Mouse (Mus musculus): ENCODE results near the gene Cyb5d1.
A peak's percentile ranks its signal among the peaks of the same experiment; 100 is the strongest.

Cyb5d1 gene

DNA sequence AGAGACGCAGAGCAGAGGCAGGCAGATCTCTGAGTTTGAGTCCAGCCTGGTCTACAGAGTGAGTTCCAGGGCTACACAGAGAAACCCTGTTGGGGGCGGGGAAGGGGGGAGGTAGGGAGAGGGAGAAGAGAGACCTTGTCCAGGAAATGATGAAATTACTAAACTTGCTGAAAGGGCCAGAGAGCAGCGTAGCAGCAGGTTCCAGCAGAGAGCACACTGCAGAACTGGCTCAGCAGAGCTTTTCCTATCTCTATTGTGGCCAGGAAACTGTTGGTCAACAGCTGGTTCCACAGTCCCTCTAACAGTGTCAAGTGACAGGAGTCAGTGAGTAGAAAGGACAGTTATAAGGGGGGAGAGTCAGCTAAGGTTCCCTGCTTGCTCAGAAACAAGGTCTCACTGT, 15.8 kb downstream of the Cyb5d1 start:
- no peak for DNase-seq (ENCODE audit: low read depth, low spot score)

- DNase-seq (ENCODE audit: low read depth, low spot score), result no peak
Observed at GRCm38 (mm10) chr11:69377766-69378165, 17.7 kb downstream of the Cyb5d1 start.

DNA sequence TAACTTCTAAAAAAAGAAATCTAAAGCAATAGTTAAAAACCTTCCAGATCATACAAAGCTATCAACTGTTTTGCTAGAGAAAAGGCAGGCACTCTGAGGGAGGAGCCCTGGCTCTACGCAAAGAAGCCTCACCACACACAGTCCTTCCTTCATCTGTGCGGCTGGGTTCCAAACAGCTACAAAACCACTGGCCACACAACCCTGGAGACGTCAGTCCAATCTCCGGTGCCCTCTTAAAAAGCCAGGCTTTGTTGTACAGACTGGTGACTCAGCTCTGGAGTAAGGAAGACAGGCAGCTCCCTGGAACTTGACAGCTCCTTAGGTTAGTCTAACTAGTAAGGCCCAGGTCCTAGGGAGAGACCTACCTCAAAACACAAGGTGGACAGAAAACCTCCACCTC, 19.8 kb downstream of the Cyb5d1 start:
- no peak for DNase-seq (ENCODE audit: low read depth, low spot score)

GRCm38 (mm10) chr11:69373223-69373965, 22.0 kb downstream of the Cyb5d1 start:
- no peak for DNase-seq (ENCODE audit: low read depth, low spot score)

DNA sequence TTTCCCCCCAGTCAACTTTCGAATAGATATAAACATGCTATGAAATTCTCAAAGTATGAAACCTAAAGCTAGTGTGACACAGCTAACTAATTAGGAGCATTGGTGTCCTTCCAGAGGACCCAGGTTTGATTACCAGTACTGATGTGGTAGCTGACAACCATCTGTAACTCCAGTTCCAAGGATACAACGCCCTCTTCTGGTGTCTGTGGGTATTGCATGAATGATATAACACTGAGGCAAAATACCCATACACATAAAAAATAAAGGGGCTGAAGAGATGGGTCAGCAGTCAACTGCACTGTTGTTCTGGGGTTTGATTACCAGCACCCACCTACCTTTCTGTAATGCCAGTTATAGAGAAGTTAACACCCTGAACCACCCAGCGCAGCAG, 22.7 kb downstream of the Cyb5d1 start:
- no peak for DNase-seq (ENCODE audit: low read depth, low spot score)

GRCm38 (mm10) chr11:69372056-69372779, 23.2 kb downstream of the Cyb5d1 start:
- no peak for DNase-seq (ENCODE audit: low read depth, low spot score)

GRCm38 (mm10) chr11:69371601-69372000, 23.8 kb downstream of the Cyb5d1 start:
- DNase-seq (ENCODE audit: low read depth, low spot score), result no peak

DNA sequence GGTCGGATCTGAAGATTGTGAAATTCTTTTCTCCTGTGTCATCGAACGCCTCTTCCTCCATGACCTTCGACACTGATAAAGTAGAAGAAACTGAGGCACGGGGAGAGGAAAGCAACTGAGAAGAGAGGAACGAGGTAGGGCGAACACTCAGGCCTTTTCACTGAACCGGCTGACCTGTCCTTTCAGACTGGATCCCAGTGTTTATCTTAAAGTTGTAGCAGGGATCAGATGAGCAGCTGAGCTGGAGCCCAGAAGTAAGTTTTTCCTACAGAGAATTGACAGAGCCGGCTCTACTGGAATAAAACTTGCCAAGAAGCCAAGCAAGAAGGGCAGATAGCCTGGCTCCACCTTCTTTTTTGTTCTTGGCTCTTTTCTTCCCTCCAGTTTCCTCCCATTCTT, 24.6 kb downstream of the Cyb5d1 start:
- no peak for DNase-seq (ENCODE audit: low read depth, low spot score)

DNA sequence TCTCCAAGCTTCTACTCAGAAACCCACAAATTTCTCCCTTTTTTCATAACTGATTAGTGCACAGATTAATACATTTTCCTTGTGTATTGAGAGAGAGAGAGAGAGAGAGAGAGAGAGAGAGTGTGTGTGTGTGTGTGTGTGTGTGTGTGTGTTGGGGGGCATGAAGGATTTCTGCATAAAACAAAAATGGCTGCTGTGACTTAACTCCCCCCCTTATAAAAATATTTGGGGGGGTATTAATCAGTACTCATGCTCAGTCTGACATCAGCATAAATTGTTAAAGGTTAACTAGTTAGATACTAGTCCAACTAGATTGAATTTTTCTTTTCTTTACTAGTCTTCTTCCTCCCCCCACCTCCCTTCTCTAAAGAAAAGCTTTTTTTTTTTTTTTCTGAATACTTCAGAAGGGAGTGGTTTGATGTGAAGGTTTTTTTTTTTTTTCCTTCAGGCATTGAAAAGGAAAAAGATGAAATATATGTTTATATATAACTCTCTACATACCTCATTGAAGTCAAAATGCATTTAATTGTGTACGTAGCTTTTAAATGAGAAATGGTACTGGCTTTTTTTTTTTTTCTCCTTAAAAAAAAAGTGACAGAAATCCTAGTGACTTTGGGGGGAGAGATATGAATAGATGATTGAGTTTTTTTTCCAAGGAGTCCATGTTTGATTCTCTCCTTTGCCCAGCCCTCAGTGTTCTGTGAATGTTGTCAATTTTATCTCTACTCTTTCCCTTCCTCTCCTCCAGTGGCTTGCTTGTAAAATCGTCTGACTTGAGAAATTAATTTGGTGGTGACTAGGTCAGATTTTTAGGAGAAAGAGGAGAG, 25.2 kb downstream of the Cyb5d1 start:
- no peak for DNase-seq (ENCODE audit: low read depth, low spot score)

GRCm38 (mm10) chr11:69369215-69369989, 26.0 kb downstream of the Cyb5d1 start, which contains the start of gene Chd3:
TSS of gene Chd3 (minus strand) at chr11:69369406.
- no peak for DNase-seq (ENCODE audit: low read depth, low spot score)

DNA sequence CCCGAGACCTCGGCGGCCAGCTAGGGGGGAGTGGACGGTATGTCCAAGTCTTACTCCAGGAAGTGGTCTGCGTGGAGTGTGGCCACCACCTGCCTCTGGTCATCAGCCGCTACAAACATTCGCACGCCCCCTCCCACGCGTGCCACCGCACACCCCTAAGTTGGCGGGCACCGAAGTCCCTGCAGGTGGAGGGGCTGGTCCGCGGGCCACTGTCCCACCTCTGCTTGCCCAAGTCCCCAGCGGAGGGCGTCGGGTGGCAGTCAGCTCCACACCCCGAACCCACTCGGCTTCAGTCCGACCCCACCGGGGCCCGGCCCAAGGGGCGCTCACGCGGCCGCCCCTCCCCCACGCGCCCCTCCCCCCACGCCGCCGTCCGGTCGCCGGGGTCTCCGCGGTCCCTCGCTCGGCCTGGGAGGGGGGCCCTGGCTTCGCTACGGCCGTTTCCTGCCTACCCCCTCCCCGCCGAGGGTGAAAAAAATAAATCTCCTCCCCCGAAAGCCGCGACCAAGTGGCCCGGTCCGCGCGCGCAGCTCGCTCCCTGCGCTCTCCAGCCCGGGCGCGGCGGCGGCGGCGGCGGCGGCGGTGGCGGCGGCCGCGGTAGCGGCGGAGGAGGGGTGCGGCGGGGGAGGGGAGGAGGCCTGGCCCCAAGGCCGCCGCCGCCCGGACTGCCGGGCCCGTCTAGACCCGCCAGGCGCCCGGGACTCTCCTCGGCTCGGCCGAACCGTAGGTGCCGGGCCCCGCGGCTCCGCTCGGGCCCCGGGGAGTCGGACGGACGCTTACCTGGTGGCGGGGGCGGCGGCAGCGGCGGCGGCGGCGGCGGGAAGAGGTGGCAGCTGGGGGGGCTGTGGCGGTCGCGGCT, 26.8 kb downstream of the Cyb5d1 start:
- DNase-seq (ENCODE audit: low read depth, low spot score), result no peak

DNA sequence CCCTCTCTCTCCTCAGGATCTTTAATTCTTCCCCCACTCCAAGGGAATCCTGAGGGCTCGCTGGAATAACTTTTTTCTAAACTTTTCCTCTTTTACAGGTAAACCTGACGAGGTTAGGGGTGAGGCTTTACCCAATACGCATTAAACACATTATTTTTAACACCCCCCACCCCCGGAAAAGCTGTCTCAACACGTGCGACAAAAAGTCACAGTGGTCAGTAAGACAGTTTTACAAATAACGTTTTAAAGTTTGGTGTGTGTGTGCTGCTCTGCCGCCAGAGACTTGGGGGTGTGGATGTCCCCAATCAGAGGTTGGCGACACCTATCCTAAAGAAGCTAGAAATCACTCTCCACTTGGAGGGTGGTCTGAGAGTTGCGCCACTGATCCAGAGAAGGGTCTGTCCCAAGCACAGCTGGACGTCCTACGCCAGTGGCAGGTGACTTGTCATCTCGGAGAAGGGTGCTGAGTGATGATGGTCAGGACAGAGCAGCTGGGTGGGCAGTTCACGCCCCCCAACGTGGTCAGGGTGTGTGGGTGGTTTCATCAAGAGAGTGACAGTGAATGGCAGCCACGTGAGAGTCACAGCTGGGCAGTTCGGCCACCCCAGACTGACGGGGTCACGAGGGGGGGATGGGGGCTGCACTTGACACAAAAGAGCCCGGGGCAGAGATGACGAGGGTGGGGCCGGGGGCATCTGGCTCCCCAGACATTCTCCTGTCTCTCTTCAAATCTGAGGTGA, 27.6 kb downstream of the Cyb5d1 start:
- peak; percentile 76 for DNase-seq (ENCODE audit: low read depth, low spot score)

DNA sequence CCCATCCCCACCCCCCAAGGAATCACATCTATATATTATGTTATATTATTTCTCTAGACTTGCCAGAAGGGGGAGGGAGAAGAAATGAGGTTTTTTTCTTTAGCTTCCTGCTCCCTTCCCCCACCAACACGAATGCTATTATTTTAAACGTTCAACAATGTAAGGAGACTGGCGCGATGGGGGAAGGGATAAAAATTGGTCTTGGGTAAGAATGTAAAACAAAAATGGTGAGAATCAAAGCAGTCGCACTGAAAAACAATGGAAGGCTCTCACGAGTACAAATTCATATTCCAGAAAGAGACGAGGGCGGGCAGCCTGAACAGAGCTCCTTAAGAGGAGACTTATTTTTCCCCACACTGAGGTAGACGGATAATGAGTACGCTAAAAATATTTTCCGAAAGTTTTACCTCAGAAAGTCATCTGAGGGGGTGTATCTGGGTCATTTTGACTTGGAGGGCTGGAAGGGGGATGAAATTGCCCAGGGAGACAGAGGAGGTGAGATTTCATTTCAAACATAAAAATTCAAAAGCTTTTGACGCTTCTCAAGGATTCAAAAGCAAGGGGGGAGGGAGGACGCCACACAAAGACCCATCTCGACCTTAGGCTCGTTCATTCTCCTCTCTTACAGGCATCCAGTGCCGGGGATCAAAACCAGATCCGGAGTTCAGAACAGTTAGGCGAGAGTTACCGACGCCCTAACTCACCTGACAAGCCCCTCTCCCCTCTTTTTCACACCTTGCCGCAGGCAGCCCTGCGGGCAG, 28.4 kb downstream of the Cyb5d1 start:
- DNase-seq (ENCODE audit: low read depth, low spot score), result no peak

DNA sequence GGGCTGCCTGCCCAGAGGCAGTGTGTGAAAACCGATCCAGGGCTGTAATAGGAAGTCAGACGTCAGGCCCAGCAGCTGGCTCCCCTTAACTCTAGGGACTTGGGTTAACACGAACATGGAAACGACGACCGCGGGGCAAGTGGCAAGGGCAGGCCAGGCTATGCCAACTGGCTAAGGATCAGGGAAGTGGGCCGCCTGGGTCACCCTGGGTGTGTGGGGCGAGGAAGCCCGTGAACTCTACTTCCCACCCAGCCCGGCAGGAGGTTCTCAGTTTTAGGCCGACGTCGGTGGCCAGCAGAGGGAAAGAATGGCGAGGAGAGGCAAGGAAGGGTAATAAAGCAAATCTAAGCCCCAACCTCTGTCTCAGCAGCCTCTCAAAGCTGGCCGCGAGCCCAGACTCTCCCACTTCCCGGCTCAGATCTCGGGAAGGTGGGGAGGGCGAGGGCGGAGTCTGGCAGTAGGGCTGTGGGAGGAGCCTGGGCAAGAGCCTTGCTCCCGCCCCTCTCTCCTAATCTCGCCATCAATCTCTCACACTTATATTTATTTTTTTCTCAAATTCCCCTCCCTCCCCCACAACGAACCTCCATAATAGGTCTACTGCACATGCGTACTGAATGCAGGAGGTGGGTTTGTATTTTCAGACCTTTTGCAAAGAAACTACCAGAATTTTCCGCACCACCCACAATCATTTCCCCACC, 29.1 kb downstream of the Cyb5d1 start:
- DNase-seq (ENCODE audit: low read depth, low spot score), result peak; percentile 95

- DNase-seq (ENCODE audit: low read depth, low spot score), result no peak
Observed at GRCm38 (mm10) chr11:69365722-69366121, 29.7 kb downstream of the Cyb5d1 start.

GRCm38 (mm10) chr11:69364910-69365309, 30.5 kb downstream of the Cyb5d1 start:
- peak; percentile 73 for DNase-seq (ENCODE audit: low read depth, low spot score)

DNA sequence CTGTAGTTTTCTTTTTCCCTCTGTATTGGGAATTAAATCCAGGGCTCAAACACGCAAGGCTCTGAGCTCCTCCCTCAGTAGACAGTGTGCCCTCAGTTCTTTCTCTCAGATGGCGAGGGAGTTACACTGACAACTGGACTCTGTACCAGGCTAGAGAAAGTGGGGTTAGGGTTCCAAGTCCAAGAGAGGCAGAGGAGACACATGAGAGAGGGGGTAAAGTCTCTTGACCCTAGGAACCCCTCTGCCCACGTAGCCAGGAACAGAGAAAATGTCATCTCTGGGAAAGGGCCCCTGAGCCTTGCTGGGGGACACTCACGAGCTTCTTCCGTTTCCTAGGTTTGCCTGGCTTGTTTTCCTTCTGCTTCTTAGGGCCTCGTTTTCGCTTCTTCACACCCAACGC, 31.1 kb downstream of the Cyb5d1 start:
- DNase-seq (ENCODE audit: low read depth, low spot score), result no peak

GRCm38 (mm10) chr11:69362479-69362878, 33.0 kb downstream of the Cyb5d1 start:
- DNase-seq (ENCODE audit: low read depth, low spot score), result no peak
